Mouse (Mus musculus) cortical plate, adult 2 months (tissue): ENCODE data around the gene H2-M10.1. TPM values are rescaled to one million over a fixed set of nuclear protein-coding genes. Genes with fewer than 3 reads are reported as not detected.
"Not testable (repeated sequence)": the region's sequence is repeated elsewhere in the genome, so short reads cannot be mapped to it uniquely, and the experiment has no call there.

Source experiments
- H3K27ac ChIP-seq: fragments of 200-500 bp; 2 replicates; pipeline ENCODE4 v1.5.1; 2012; ENCODE audit warnings: low read length, control low read depth, inconsistent platforms; ENCODE audit not compliant: insufficient read depth
- H3K4me1 ChIP-seq: fragments of 200-500 bp; 2 replicates; pipeline ENCODE4 v1.6.1; 2011; ENCODE audit warnings: low read length; ENCODE audit not compliant: control insufficient read depth, insufficient read depth
- H3K4me3 ChIP-seq: fragments of 200-500 bp; 2 replicates; pipeline ENCODE4 v1.5.1; 2011; ENCODE audit warnings: mild to moderate bottlenecking, low read length, control low read depth; ENCODE audit not compliant: insufficient read depth
- CTCF ChIP-seq: fragments of 200-500 bp; IDR thresholded peaks from 2 replicates; pipeline ENCODE4 v1.5.1; 2011; ENCODE audit warnings: mild to moderate bottlenecking, control low read depth, low read length; ENCODE audit not compliant: insufficient read depth; ENCODE audit errors: extremely low read depth
- POLR2A ChIP-seq: fragments of 200-500 bp; IDR thresholded peaks from 2 replicates; pipeline ENCODE4 v1.6.1; 2011; ENCODE audit warnings: mild to moderate bottlenecking, low read length, control low read depth; ENCODE audit not compliant: insufficient read depth; ENCODE audit errors: extremely low read depth
- polyA plus RNA-seq: library from polyadenylated mRNA; depleted of rRNA; stranded (reverse); fragments of >200 nt; gene quantifications from 2 replicates; pipeline ENCODE4 v1.2.3, GENCODE M21; 2012; rRNA removed

Gene H2-M10.1
- not detected in 2 replicates for polyA plus RNA-seq

GRCm38 (mm10) chr17:36326055-36326454 is at the start of gene H2-M10.1:
H2-M10.1 (minus strand) TSS chr17:36326155.
- no peaks in the 10 kb centered on the region for H3K4me1 ChIP-seq
- H3K4me3 ChIP-seq, result no peak within 1 kb of the TSS
- H3K27ac ChIP-seq, result no peak within 1 kb of the TSS
- TF ChIP-seq POLR2A (no peak), CTCF (no peak)

GRCm38 (mm10) chr17:36368317-36368716 is 42.4 kb upstream of the H2-M10.1 start, which contains the start of gene H2-M10.3:
H2-M10.3 (minus strand) TSS chr17:36368417.
- H3K27ac ChIP-seq, H3K4me1 ChIP-seq, H3K4me3 ChIP-seq: not testable (repeated sequence)

GRCm38 (mm10) chr17:36362404-36362803 is 36.4 kb upstream of the H2-M10.1 start:
- not testable (repeated sequence) for H3K4me1 ChIP-seq, H3K4me3 ChIP-seq, H3K27ac ChIP-seq

GRCm38 (mm10) chr17:36357512-36357911 is 31.6 kb upstream of the H2-M10.1 start:
- H3K4me3 ChIP-seq, result not testable (repeated sequence)
- TF ChIP-seq CTCF, result peak; percentile 50; the same call in 1 of the 2 replicates

GRCm38 (mm10) chr17:36355763-36356162 is 29.8 kb upstream of the H2-M10.1 start:
- Histone ChIP-seq H3K27ac (no peak overlapping the region), H3K4me3 (no peak overlapping the region), H3K4me1 (no peaks in the 10 kb centered on the region)
- no peak for TF ChIP-seq CTCF
- TF ChIP-seq POLR2A, result no peak

More at GRCm38 (mm10) chr17:36357512-36357911, 31.6 kb upstream of the H2-M10.1 start:
- H3K4me1 ChIP-seq, H3K27ac ChIP-seq: not testable (repeated sequence)

GRCm38 (mm10) chr17:36355343-36355742 is 29.4 kb upstream of the H2-M10.1 start:
- TF ChIP-seq CTCF, result peak; percentile 57

GRCm38 (mm10) chr17:36315689-36316253 is 10.2 kb downstream of the H2-M10.1 start:
- TF ChIP-seq CTCF, result no peak
- TF ChIP-seq POLR2A, result no peak
- Histone ChIP-seq H3K27ac (no peak overlapping the region), H3K4me3 (peak overlapping the region; percentile 66), H3K4me1 (peaks cover 2% of the 10 kb centered on the region; the same call in 1 of the 2 replicates)

More at GRCm38 (mm10) chr17:36355343-36355742, 29.4 kb upstream of the H2-M10.1 start:
- not testable (repeated sequence) for H3K4me3 ChIP-seq, H3K27ac ChIP-seq, H3K4me1 ChIP-seq

- Histone ChIP-seq H3K4me1 (peaks cover 2% of the 10 kb centered on the region; the same call in 1 of the 2 replicates), H3K4me3 (peak overlapping the region; percentile 66), H3K27ac (peak overlapping the region; percentile 72)
- TF ChIP-seq CTCF, result no peak
- peak; percentile 40; the same call in 1 of the 2 replicates for TF ChIP-seq POLR2A
Observed at GRCm38 (mm10) chr17:36315041-36315688, 10.8 kb downstream of the H2-M10.1 start.

- peak overlapping the region; percentile 66; the same call in 1 of the 2 replicates for H3K4me3 ChIP-seq
- no peak overlapping the region for H3K27ac ChIP-seq
- H3K4me1 ChIP-seq, result peaks cover 2% of the 10 kb centered on the region; the same call in 1 of the 2 replicates
- TF ChIP-seq POLR2A (no peak), CTCF (no peak)
Observed at GRCm38 (mm10) chr17:36314511-36314910, 11.4 kb downstream of the H2-M10.1 start.

GRCm38 (mm10) chr17:36309293-36309692 is 16.7 kb downstream of the H2-M10.1 start:
- H3K4me3 ChIP-seq, result no peak overlapping the region
- no peak overlapping the region for H3K27ac ChIP-seq
- no peaks in the 10 kb centered on the region for H3K4me1 ChIP-seq
- TF ChIP-seq CTCF, result no peak
- TF ChIP-seq POLR2A, result no peak

- peak; percentile 66 for TF ChIP-seq CTCF
Observed at GRCm38 (mm10) chr17:36308855-36309254, 17.1 kb downstream of the H2-M10.1 start.

More at GRCm38 (mm10) chr17:36308855-36309254, 17.1 kb downstream of the H2-M10.1 start:
- H3K4me1 ChIP-seq, H3K4me3 ChIP-seq, H3K27ac ChIP-seq: not testable (repeated sequence)
